Mouse (Mus musculus): ENCODE results near the gene Shb.

The Shb gene

GRCm38 (mm10) chr4:45483271-45484245 lies 48.7 kb downstream of the Shb start:
- no peak for DNase-seq (ENCODE audit: low spot score in 2 of 2)

GRCm38 (mm10) chr4:45482271-45482670 lies 50.0 kb downstream of the Shb start:
- DNase-seq (ENCODE audit: low spot score in 2 of 2) = no peak

- DNase-seq (ENCODE audit: low spot score in 2 of 2) = no peak
Observed at GRCm38 (mm10) chr4:45481431-45481830, 50.8 kb downstream of the Shb start.

GRCm38 (mm10) chr4:45480595-45480994 lies 51.7 kb downstream of the Shb start:
- DNase-seq (ENCODE audit: low spot score in 2 of 2) = no peak

GRCm38 (mm10) chr4:45479433-45479832 lies 52.8 kb downstream of the Shb start:
- no peak for DNase-seq (ENCODE audit: low spot score in 2 of 2)

- DNase-seq (ENCODE audit: low spot score in 2 of 2) = no peak
Observed at GRCm38 (mm10) chr4:45478178-45478577, 54.1 kb downstream of the Shb start.

- no peak for DNase-seq (ENCODE audit: low spot score in 2 of 2)
Observed at GRCm38 (mm10) chr4:45477047-45477446, 55.2 kb downstream of the Shb start.

GRCm38 (mm10) chr4:45474832-45475231 lies 57.4 kb downstream of the Shb start:
- DNase-seq (ENCODE audit: low spot score in 2 of 2) = no peak

- DNase-seq (ENCODE audit: low spot score in 2 of 2) = no peak
Observed at GRCm38 (mm10) chr4:45474131-45474530, 58.1 kb downstream of the Shb start.

- DNase-seq (ENCODE audit: low spot score in 2 of 2) = peak; percentile 56
Observed at GRCm38 (mm10) chr4:45473129-45473528, 59.1 kb downstream of the Shb start.

- DNase-seq (ENCODE audit: low spot score in 2 of 2) = no peak
Observed at GRCm38 (mm10) chr4:45472706-45473105, 59.6 kb downstream of the Shb start.

- DNase-seq (ENCODE audit: low spot score in 2 of 2) = no peak
Observed at GRCm38 (mm10) chr4:45471654-45472556, 60.4 kb downstream of the Shb start.

GRCm38 (mm10) chr4:45469057-45469456 lies 63.2 kb downstream of the Shb start:
- no peak for DNase-seq (ENCODE audit: low spot score in 2 of 2)

GRCm38 (mm10) chr4:45468507-45468906 lies 63.8 kb downstream of the Shb start:
- no peak for DNase-seq (ENCODE audit: low spot score in 2 of 2)

- no peak for DNase-seq (ENCODE audit: low spot score in 2 of 2)
Observed at GRCm38 (mm10) chr4:45467115-45467912, 65.0 kb downstream of the Shb start.

- no peak for DNase-seq (ENCODE audit: low spot score in 2 of 2)
Observed at GRCm38 (mm10) chr4:45464941-45465340, 67.3 kb downstream of the Shb start.

GRCm38 (mm10) chr4:45464528-45464927 lies 67.7 kb downstream of the Shb start:
- no peak for DNase-seq (ENCODE audit: low spot score in 2 of 2)

GRCm38 (mm10) chr4:45464123-45464522 lies 68.1 kb downstream of the Shb start:
- no peak for DNase-seq (ENCODE audit: low spot score in 2 of 2)

GRCm38 (mm10) chr4:45462628-45463027 lies 69.6 kb downstream of the Shb start:
- no peak for DNase-seq (ENCODE audit: low spot score in 2 of 2)

GRCm38 (mm10) chr4:45461661-45462060 lies 70.6 kb downstream of the Shb start:
- no peak for DNase-seq (ENCODE audit: low spot score in 2 of 2)

GRCm38 (mm10) chr4:45459375-45459774 lies 72.9 kb downstream of the Shb start:
- DNase-seq (ENCODE audit: low spot score in 2 of 2) = no peak

- no peak for DNase-seq (ENCODE audit: low spot score in 2 of 2)
Observed at GRCm38 (mm10) chr4:45457543-45457942, 74.7 kb downstream of the Shb start.

All from frontal cortex, postnatal 25 days (tissue).